25 mouse cellular contexts compared by ENCODE assay signal in the genomic region with DNA sequence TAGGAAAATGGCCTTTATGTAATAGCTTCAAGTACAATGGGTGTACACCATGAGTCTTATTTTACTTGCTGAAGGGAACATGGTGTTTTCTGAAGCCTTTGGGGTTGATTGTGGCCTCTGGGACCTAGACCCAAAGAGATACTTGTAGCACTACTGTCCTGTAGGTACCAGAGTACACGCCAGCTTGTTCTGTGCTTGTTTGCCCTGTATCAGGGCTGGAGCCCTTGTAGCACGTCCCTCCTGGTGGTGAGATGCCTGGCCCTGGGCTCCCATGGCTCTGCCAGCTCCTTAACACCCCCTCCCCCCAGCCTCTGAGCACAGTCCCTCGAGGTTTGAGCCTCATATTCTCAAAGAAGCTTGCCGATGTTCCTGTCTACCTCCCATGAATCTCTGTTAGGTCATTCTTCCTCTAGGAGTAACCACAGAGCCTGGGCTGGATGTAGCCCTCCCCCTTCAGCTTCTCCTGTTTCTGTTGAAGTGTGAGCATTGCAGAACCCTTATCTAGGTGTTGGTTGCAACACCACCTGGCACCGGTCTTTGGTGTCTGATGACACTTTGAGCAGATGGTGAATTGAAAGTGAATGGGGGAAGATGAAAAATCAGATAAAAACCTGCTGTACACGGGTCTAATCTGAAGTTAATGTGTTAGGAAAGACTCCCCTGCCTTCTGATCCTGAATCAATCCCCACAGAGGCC. TPM values are rescaled to one million over a fixed set of nuclear protein-coding genes. Genes with fewer than 3 reads are reported as not detected.
DNase-seq lines count a peak whose midpoint lies in the region; ATAC-seq and TF ChIP-seq lines count a peak whose summit lies in the region.
"Had no signal": no experiment of that assay in that cellular context is flagged by ENCODE, and none has a peak within 500 bp of the region (broad histone marks: within the 10 kb centered on the region; RNA-seq: fewer than 3 reads in every experiment).

No protein-coding gene starts in this region.

- no peak for TF ChIP-seq EP300 in liver, embryonic 14.5 days (IDR thresholded peaks at IDR 0.05; ENCODE audit: low read depth)

- peaks cover 0 to 10% of the 10 kb centered on the region in 2 experiments; a peak in 2 of 4 replicates for H3K4me1 ChIP-seq in liver, embryonic 14.5 days (replicated peaks; ENCODE audit: control insufficient read depth in 2 of 2, insufficient read depth in 2 of 2, low read length in 1 of 2)
- H3K4me1 ChIP-seq in liver, embryonic 12.5 days: peaks cover 13% of the 10 kb centered on the region; the same call in 1 of the 2 replicates
- no peaks in the 10 kb centered on the region for H3K4me1 ChIP-seq in forebrain, embryonic 10.5 days

- H3K4me3 ChIP-seq in liver, embryonic 14.5 days (ENCODE audit: insufficient read depth in 1 of 2, low read depth in 2 of 2, low read length in 2 of 2): no peak overlapping the region
- H3K4me3 ChIP-seq in liver, embryonic 12.5 days: no peak overlapping the region
- H3K4me3 ChIP-seq in forebrain, embryonic 10.5 days: no peak overlapping the region
- H3K4me3 ChIP-seq: heart, embryonic 13.5 days; neural tube, embryonic 13.5 days had no signal

- no peak for TF ChIP-seq CTCF in liver, embryonic 14.5 days (IDR thresholded peaks at IDR 0.05; ENCODE audit: low read depth)

- no peak overlapping the region for H3K4me2 ChIP-seq in liver, embryonic 14.5 days (ENCODE audit: low read depth)
- no peak overlapping the region for H3K4me2 ChIP-seq in liver, embryonic 12.5 days
- H3K4me2 ChIP-seq: heart, embryonic 13.5 days; lung, embryonic 14.5 days; midbrain, embryonic 11.5 days; neural tube, embryonic 13.5 days had no signal

- no peaks in the 10 kb centered on the region for H3K27me3 ChIP-seq in liver, embryonic 14.5 days (ENCODE audit: control insufficient read depth, insufficient read depth, low read length)
- H3K27me3 ChIP-seq in liver, embryonic 12.5 days (replicated peaks): 0 out of 2 replicates have a peak, but pooled peaks cover 30% of the 10 kb centered on the region
- peaks cover 9% of the 10 kb centered on the region; the same call in 1 of the 2 replicates for H3K27me3 ChIP-seq in forebrain, embryonic 10.5 days (ENCODE audit: poor library complexity, severe bottlenecking)

- intact Hi-C loops in heart, postnatal 25 days (cut with DNase I): no loop called here

- H3K9ac ChIP-seq in liver, embryonic 14.5 days (replicated peaks): no peak overlapping the region
- H3K9ac ChIP-seq in liver, embryonic 12.5 days: no peak overlapping the region
- H3K9ac ChIP-seq: forebrain, postnatal 0 days; heart, embryonic 13.5 days; lung, embryonic 14.5 days; neural tube, embryonic 13.5 days had no signal

- no peaks in the 10 kb centered on the region for H3K36me3 ChIP-seq in liver, embryonic 14.5 days (replicated peaks; ENCODE audit: control insufficient read depth, insufficient read depth, low read depth)
- no peaks in the 10 kb centered on the region for H3K36me3 ChIP-seq in liver, embryonic 12.5 days
- H3K36me3 ChIP-seq in forebrain, embryonic 10.5 days (replicated peaks): no peaks in the 10 kb centered on the region
- H3K36me3 ChIP-seq: heart, embryonic 13.5 days; neural tube, embryonic 13.5 days had no signal

- H3K9me3 ChIP-seq in liver, embryonic 14.5 days (ENCODE audit: control insufficient read depth, low read length): no peaks in the 10 kb centered on the region
- no peaks in the 10 kb centered on the region for H3K9me3 ChIP-seq in liver, embryonic 12.5 days (replicated peaks)
- H3K9me3 ChIP-seq in forebrain, embryonic 10.5 days: no peaks in the 10 kb centered on the region
- H3K9me3 ChIP-seq: heart, embryonic 13.5 days; neural tube, embryonic 13.5 days had no signal

- peak; percentile 46; the same call in 1 of the 2 replicates for ATAC-seq in liver, embryonic 14.5 days (ENCODE audit: insufficient read depth)
- no peak for ATAC-seq in liver, embryonic 12.5 days
- ATAC-seq: forebrain, postnatal 0 days had no signal

- H3K27ac ChIP-seq in liver, embryonic 14.5 days: no peak overlapping the region
- no peak overlapping the region for H3K27ac ChIP-seq in liver, embryonic 12.5 days
- no peak overlapping the region for H3K27ac ChIP-seq in forebrain, embryonic 10.5 days
- H3K27ac ChIP-seq: heart, embryonic 13.5 days; neural tube, embryonic 13.5 days; stomach, postnatal 0 days had no signal

- WGBS in liver, embryonic 14.5 days (ENCODE audit: insufficient replicate concordance): 22% methylated on average over 6 of the region's 6 CpGs
- 23% methylated on average over 6 of the region's 6 CpGs for WGBS in liver, embryonic 12.5 days (ENCODE audit: insufficient replicate concordance)
- 64% methylated on average over 6 of the region's 6 CpGs for WGBS in forebrain, embryonic 10.5 days

- peak; percentile 6 for DNase-seq in adrenal gland, adult 2 months
- DNase-seq in adrenal gland, adult 8-10 months: no peak
- DNase-seq in liver, embryonic 14.5 days (ENCODE audit: low read depth in 3 of 3, low spot score in 3 of 3): no peak
- DNase-seq in lung, postnatal 10 days: peak; percentile 46
- no peak for DNase-seq in adipocyte (ENCODE audit: low spot score)
- DNase-seq in forebrain, embryonic 10.5 days (ENCODE audit: extremely low spot score, low spot score): no peak
- no peak for DNase-seq in heart, postnatal 25 days (ENCODE audit: low spot score)
- DNase-seq: cerebellum, adult 9-10 months; embryo, embryonic 11 days; forebrain, postnatal 0 days; heart, adult 11 months; heart, postnatal 4 days; kidney, postnatal 4 days; layer of hippocampus, postnatal 36 days; lung, embryonic 14.5 days; right cerebral cortex, postnatal 25 days; thymus, postnatal 25 days had no signal

RNA-seq across cellular contexts. Expression of a gene that starts 10.5 kb away (rescaled TPM):
- 100 to 1,000 TPM; 296 to 304 TPM for total RNA-seq in adrenal gland, adult 2 months (2021)
- 92.5 and 121 TPM in 2 replicates for polyA plus RNA-seq in adrenal gland, adult 2 months (2012; rRNA removed)
- 100 to 1,000 TPM; 122 to 221 (median 169) TPM for total RNA-seq in adrenal gland, adult 8-10 months (2022)
- polyA plus RNA-seq in liver, embryonic 14.5 days (2012; rRNA removed): 45.9 and 50.5 TPM in 2 replicates
- polyA plus RNA-seq in liver, embryonic 14.5 days (2014; fragmentation: Nextera tagmentation; extraction: Ambion mirVana): 150 and 151 TPM in 2 replicates
- polyA plus RNA-seq in liver, embryonic 12.5 days (2016; fragmentation: Nextera tagmentation; extraction: Ambion mirVana): 102 and 104 TPM in 2 replicates
- polyA plus RNA-seq in forebrain, embryonic 10.5 days (2016; fragmentation: Nextera tagmentation; extraction: Ambion mirVana): 61.7 and 71.1 TPM in 2 replicates
- total RNA-seq in heart, postnatal 25 days (2021): 100 to 1,000 TPM; 784 to 801 TPM

RNA-seq across cellular contexts. Expression of a gene that starts 36.4 kb away (rescaled TPM):
- not detected for total RNA-seq in adrenal gland, adult 2 months (2021)
- polyA plus RNA-seq in adrenal gland, adult 2 months (2012; rRNA removed): 0.08 and 0.29 TPM in 2 replicates
- under 1 TPM in 1 of 4 experiments, not detected in 3; 1.00 TPM for total RNA-seq in adrenal gland, adult 8-10 months (2022)
- 0.04 TPM in 1 of 2 replicates, not detected in the other for polyA plus RNA-seq in liver, embryonic 14.5 days (2012; rRNA removed)
- polyA plus RNA-seq in liver, embryonic 14.5 days (2014; fragmentation: Nextera tagmentation; extraction: Ambion mirVana): not detected in 2 replicates
- polyA plus RNA-seq in liver, embryonic 12.5 days (2016; fragmentation: Nextera tagmentation; extraction: Ambion mirVana): 0.22 TPM in 1 of 2 replicates, not detected in the other
- not detected in 2 replicates for polyA plus RNA-seq in forebrain, embryonic 10.5 days (2016; fragmentation: Nextera tagmentation; extraction: Ambion mirVana)
- total RNA-seq in heart, postnatal 25 days (2021): not detected
- total RNA-seq: adrenal gland, postnatal 4 days; forebrain, postnatal 0 days; gastrocnemius, adult 18-20 months; heart, postnatal 4 days; layer of hippocampus, postnatal 36 days had no signal
- polyA plus RNA-seq: forebrain, postnatal 0 days; heart, embryonic 13.5 days; kidney, embryonic 14.5 days; lung, embryonic 14.5 days; neural tube, embryonic 13.5 days had no signal

RNA-seq across cellular contexts. Expression of a gene that starts 38.7 kb away (rescaled TPM):
- total RNA-seq in adrenal gland, adult 2 months (2021): 10 to 100 TPM; 32.8 to 39.7 TPM
- polyA plus RNA-seq in adrenal gland, adult 2 months (2012; rRNA removed): 108 and 123 TPM in 2 replicates
- 10 to 100 TPM; 42.0 to 50.0 (median 45.0) TPM for total RNA-seq in adrenal gland, adult 8-10 months (2022)
- 39.5 and 46.9 TPM in 2 replicates for polyA plus RNA-seq in liver, embryonic 14.5 days (2012; rRNA removed)
- 51.7 and 51.9 TPM in 2 replicates for polyA plus RNA-seq in liver, embryonic 14.5 days (2014; fragmentation: Nextera tagmentation; extraction: Ambion mirVana)
- polyA plus RNA-seq in liver, embryonic 12.5 days (2016; fragmentation: Nextera tagmentation; extraction: Ambion mirVana): 64.0 and 64.8 TPM in 2 replicates
- polyA plus RNA-seq in forebrain, embryonic 10.5 days (2016; fragmentation: Nextera tagmentation; extraction: Ambion mirVana): 58.6 and 62.9 TPM in 2 replicates
- total RNA-seq in heart, postnatal 25 days (2021): 10 to 100 TPM; 15.9 to 17.6 TPM

Comparison
In these comparisons a context has a peak if more than half of its experiments do, and no peak if none do; other contexts are left out.
1. DNase-seq: peak in adrenal gland, adult 2 months (single experiment) and lung, postnatal 10 days (single experiment); none in adrenal gland, adult 8-10 months (single experiment), liver, embryonic 14.5 days (0 of 3), adipocyte (single experiment), forebrain, embryonic 10.5 days (single experiment) and heart, postnatal 25 days (single experiment).